ENCODE assay signal across 24 mouse cellular contexts in genomic region chr3:98356026-98356365, GRCm38 (mm10). TPM values are rescaled to one million over a fixed set of nuclear protein-coding genes. Genes with fewer than 3 reads are reported as not detected.
DNase-seq lines count a peak whose midpoint lies in the region; ATAC-seq lines count a peak whose summit lies in the region.
"Had no signal": no experiment of that assay in that cellular context is flagged by ENCODE, and none has a peak within 500 bp of the region (broad histone marks: within the 10 kb centered on the region; RNA-seq: fewer than 3 reads in every experiment).

No protein-coding gene starts in this region.

- peak; percentile 2; the same call in 1 of the 2 replicates for ATAC-seq in hindbrain, embryonic 14.5 days (ENCODE audit: low FRiP score)
- ATAC-seq in limb, embryonic 13.5 days (ENCODE audit: low FRiP score, low read depth): peak; percentile 66; the same call in 1 of the 2 replicates
- ATAC-seq in neural tube, embryonic 11.5 days (ENCODE audit: insufficient read depth, low FRiP score, low TSS enrichment): 0 out of 2 replicates have a peak, but pooled peaks have one; percentile 49
- 0 out of 2 replicates have a peak, but pooled peaks have one; percentile 13 for ATAC-seq in neural tube, embryonic 15.5 days (ENCODE audit: low FRiP score)
- ATAC-seq: forebrain, embryonic 14.5 days had no signal

- no peak overlapping the region for H3K4me3 ChIP-seq in hindbrain, embryonic 14.5 days (replicated peaks; ENCODE audit: low read length)
- no peak overlapping the region for H3K4me3 ChIP-seq in hindbrain, embryonic 10.5 days
- no peak overlapping the region for H3K4me3 ChIP-seq in limb, embryonic 13.5 days
- H3K4me3 ChIP-seq in limb, embryonic 10.5 days: no peak overlapping the region
- H3K4me3 ChIP-seq in neural tube, embryonic 11.5 days (ENCODE audit: low read depth, low read length): no peak overlapping the region
- no peak overlapping the region for H3K4me3 ChIP-seq in neural tube, embryonic 15.5 days (replicated peaks)
- H3K4me3 ChIP-seq: erythroblast, embryonic 14.5 days; heart, adult 2 months; heart, embryonic 15.5 days; stomach, embryonic 15.5 days had no signal

- no peaks in the 10 kb centered on the region for H3K27me3 ChIP-seq in hindbrain, embryonic 14.5 days (ENCODE audit: control insufficient read depth, insufficient read depth, low read length)
- H3K27me3 ChIP-seq in hindbrain, embryonic 10.5 days (ENCODE audit: insufficient read depth, poor library complexity, severe bottlenecking): no peaks in the 10 kb centered on the region
- H3K27me3 ChIP-seq in limb, embryonic 13.5 days: no peaks in the 10 kb centered on the region
- H3K27me3 ChIP-seq in limb, embryonic 10.5 days (ENCODE audit: low read depth, poor library complexity, severe bottlenecking): no peaks in the 10 kb centered on the region
- H3K27me3 ChIP-seq in neural tube, embryonic 11.5 days (ENCODE audit: control insufficient read depth, insufficient read depth, low read length): no peaks in the 10 kb centered on the region
- no peaks in the 10 kb centered on the region for H3K27me3 ChIP-seq in neural tube, embryonic 15.5 days (replicated peaks)
- H3K27me3 ChIP-seq: heart, embryonic 15.5 days; stomach, embryonic 15.5 days had no signal

- peaks cover 3% of the 10 kb centered on the region; the same call in 1 of the 2 replicates for H3K4me1 ChIP-seq in hindbrain, embryonic 14.5 days (replicated peaks; ENCODE audit: control insufficient read depth, insufficient read depth, low read length)
- H3K4me1 ChIP-seq in hindbrain, embryonic 10.5 days (replicated peaks): peaks cover 10% of the 10 kb centered on the region
- H3K4me1 ChIP-seq in limb, embryonic 13.5 days: peaks cover 10% of the 10 kb centered on the region; the same call in 1 of the 2 replicates
- H3K4me1 ChIP-seq in limb, embryonic 10.5 days: no peaks in the 10 kb centered on the region
- H3K4me1 ChIP-seq in neural tube, embryonic 11.5 days (ENCODE audit: control insufficient read depth, insufficient read depth, low read length): no peaks in the 10 kb centered on the region; the same call in 1 of the 2 replicates
- no peaks in the 10 kb centered on the region for H3K4me1 ChIP-seq in neural tube, embryonic 15.5 days
- H3K4me1 ChIP-seq: stomach, embryonic 15.5 days had no signal

- no peaks in the 10 kb centered on the region for H3K36me3 ChIP-seq in hindbrain, embryonic 14.5 days (replicated peaks; ENCODE audit: control insufficient read depth, insufficient read depth)
- H3K36me3 ChIP-seq in hindbrain, embryonic 10.5 days: no peaks in the 10 kb centered on the region
- H3K36me3 ChIP-seq in limb, embryonic 13.5 days: no peaks in the 10 kb centered on the region
- no peaks in the 10 kb centered on the region for H3K36me3 ChIP-seq in limb, embryonic 10.5 days
- no peaks in the 10 kb centered on the region for H3K36me3 ChIP-seq in neural tube, embryonic 11.5 days (ENCODE audit: control insufficient read depth, insufficient read depth, low read length)
- no peaks in the 10 kb centered on the region for H3K36me3 ChIP-seq in neural tube, embryonic 15.5 days
- H3K36me3 ChIP-seq: heart, embryonic 15.5 days; stomach, embryonic 15.5 days had no signal

- no peak for DNase-seq in hindbrain, embryonic 14.5 days (ENCODE audit: low spot score)
- DNase-seq in hindbrain, embryonic 10.5 days (ENCODE audit: low spot score): no peak
- DNase-seq in limb, embryonic 10.5 days (ENCODE audit: low spot score): no peak
- DNase-seq in neural tube, embryonic 11.5 days (ENCODE audit: low spot score): no peak
- DNase-seq in neural tube, embryonic 10.5 days (ENCODE audit: extremely low spot score, low spot score): no peak
- no peak for DNase-seq in adrenal gland, adult 18-20 months (ENCODE audit: low spot score in 2 of 2)
- DNase-seq: B cell, adult 2 months; cerebellum, adult 8-10 months; gastrocnemius, postnatal 25 days; heart, adult 2 months; heart, postnatal 4 days; kidney, adult 18-20 months; lung, postnatal 36 days; right cerebral cortex, postnatal 25 days; thymus, adult 18-20 months; thymus, postnatal 4 days had no signal

- H3K9ac ChIP-seq in hindbrain, embryonic 14.5 days: no peak overlapping the region
- H3K9ac ChIP-seq in limb, embryonic 13.5 days: no peak overlapping the region
- no peak overlapping the region for H3K9ac ChIP-seq in neural tube, embryonic 11.5 days (ENCODE audit: low read length)
- H3K9ac ChIP-seq in neural tube, embryonic 15.5 days (replicated peaks): no peak overlapping the region
- H3K9ac ChIP-seq: heart, embryonic 15.5 days; liver, embryonic 14.5 days; stomach, embryonic 15.5 days had no signal

- WGBS in hindbrain, embryonic 14.5 days: 60% methylated on average over 6 of the region's 6 CpGs
- WGBS in hindbrain, embryonic 10.5 days: 63% methylated on average over 6 of the region's 6 CpGs
- 75% methylated on average over 6 of the region's 6 CpGs for WGBS in limb, embryonic 13.5 days
- 76% methylated on average over 6 of the region's 6 CpGs for WGBS in limb, embryonic 10.5 days
- WGBS in neural tube, embryonic 11.5 days: 45% methylated on average over 6 of the region's 6 CpGs
- WGBS in neural tube, embryonic 15.5 days: 60% methylated on average over 6 of the region's 6 CpGs

- H3K4me2 ChIP-seq in hindbrain, embryonic 14.5 days (replicated peaks): no peak overlapping the region
- H3K4me2 ChIP-seq in limb, embryonic 13.5 days (replicated peaks): no peak overlapping the region
- no peak overlapping the region for H3K4me2 ChIP-seq in neural tube, embryonic 11.5 days (ENCODE audit: low read depth)
- H3K4me2 ChIP-seq in neural tube, embryonic 15.5 days: no peak overlapping the region
- H3K4me2 ChIP-seq: heart, embryonic 15.5 days; stomach, embryonic 15.5 days had no signal

- peak overlapping the region; percentile 36; the same call in 1 of the 2 replicates for H3K27ac ChIP-seq in hindbrain, embryonic 14.5 days
- H3K27ac ChIP-seq in hindbrain, embryonic 10.5 days: no peak overlapping the region
- no peak overlapping the region for H3K27ac ChIP-seq in limb, embryonic 13.5 days
- no peak overlapping the region for H3K27ac ChIP-seq in limb, embryonic 10.5 days
- H3K27ac ChIP-seq in neural tube, embryonic 11.5 days (ENCODE audit: low read depth, low read length): no peak overlapping the region
- H3K27ac ChIP-seq in neural tube, embryonic 15.5 days (replicated peaks): no peak overlapping the region
- H3K27ac ChIP-seq: heart, adult 2 months; heart, embryonic 15.5 days; liver, embryonic 14.5 days; stomach, embryonic 15.5 days had no signal

- no peaks in the 10 kb centered on the region for H3K9me3 ChIP-seq in hindbrain, embryonic 14.5 days (ENCODE audit: control insufficient read depth, low read length)
- no peaks in the 10 kb centered on the region for H3K9me3 ChIP-seq in hindbrain, embryonic 10.5 days
- no peaks in the 10 kb centered on the region for H3K9me3 ChIP-seq in limb, embryonic 13.5 days
- H3K9me3 ChIP-seq in limb, embryonic 10.5 days (replicated peaks): no peaks in the 10 kb centered on the region
- H3K9me3 ChIP-seq in neural tube, embryonic 11.5 days (ENCODE audit: control insufficient read depth, low read length): no peaks in the 10 kb centered on the region
- H3K9me3 ChIP-seq in neural tube, embryonic 15.5 days (replicated peaks): no peaks in the 10 kb centered on the region
- H3K9me3 ChIP-seq: heart, embryonic 15.5 days; stomach, embryonic 15.5 days had no signal

RNA-seq across cellular contexts. Expression of gene Phgdh, which starts 16.2 kb away (rescaled TPM):
- 160 and 173 TPM in 2 replicates for polyA plus RNA-seq in hindbrain, embryonic 14.5 days (2014; fragmentation: Nextera tagmentation; extraction: Ambion mirVana)
- 345 and 380 TPM in 2 replicates for polyA plus RNA-seq in hindbrain, embryonic 10.5 days (2016; fragmentation: Nextera tagmentation; extraction: Ambion mirVana)
- 248 and 258 TPM in 2 replicates for polyA plus RNA-seq in limb, embryonic 13.5 days (2015; fragmentation: Nextera tagmentation; extraction: Ambion mirVana)
- 357 and 401 TPM in 2 replicates for polyA plus RNA-seq in limb, embryonic 10.5 days (2016; fragmentation: Nextera tagmentation; extraction: Ambion mirVana)
- polyA plus RNA-seq in neural tube, embryonic 11.5 days (2014; fragmentation: Nextera tagmentation; extraction: Ambion mirVana): 315 and 321 TPM in 2 replicates
- polyA plus RNA-seq in neural tube, embryonic 15.5 days (2015; fragmentation: Nextera tagmentation; extraction: Ambion mirVana): 156 and 225 TPM in 2 replicates
- total RNA-seq in adrenal gland, adult 18-20 months (2021): 10 to 100 TPM in 1 of 2 experiments, 1 to 10 TPM in 1; 9.5 to 30.8 TPM

RNA-seq across cellular contexts. Expression of gene Zfp697, which starts 26.3 kb away (rescaled TPM):
- 20.6 and 21.5 TPM in 2 replicates for polyA plus RNA-seq in hindbrain, embryonic 14.5 days (2014; fragmentation: Nextera tagmentation; extraction: Ambion mirVana)
- polyA plus RNA-seq in hindbrain, embryonic 10.5 days (2016; fragmentation: Nextera tagmentation; extraction: Ambion mirVana): 6.6 and 8.0 TPM in 2 replicates
- 8.5 and 9.0 TPM in 2 replicates for polyA plus RNA-seq in limb, embryonic 13.5 days (2015; fragmentation: Nextera tagmentation; extraction: Ambion mirVana)
- 7.8 and 9.4 TPM in 2 replicates for polyA plus RNA-seq in limb, embryonic 10.5 days (2016; fragmentation: Nextera tagmentation; extraction: Ambion mirVana)
- polyA plus RNA-seq in neural tube, embryonic 11.5 days (2014; fragmentation: Nextera tagmentation; extraction: Ambion mirVana): 11.7 TPM in 2 replicates
- 15.8 and 17.0 TPM in 2 replicates for polyA plus RNA-seq in neural tube, embryonic 15.5 days (2015; fragmentation: Nextera tagmentation; extraction: Ambion mirVana)
- total RNA-seq in adrenal gland, adult 18-20 months (2021): 1 to 10 TPM; 3.8 to 5.9 TPM
- total RNA-seq: megakaryocyte-erythroid progenitor cell, adult 5-6 weeks had no signal
- polyA plus RNA-seq: erythroblast, embryonic 14.5 days had no signal

Comparison
In these comparisons a context has a peak if more than half of its experiments do, and no peak if none do; other contexts are left out.
1. ATAC-seq: peak in every context shown above with its lines; median percentile 66 in limb, embryonic 13.5 days; 49 in neural tube, embryonic 11.5 days; 13 in neural tube, embryonic 15.5 days; 2 in hindbrain, embryonic 14.5 days.